In the genomic region with DNA sequence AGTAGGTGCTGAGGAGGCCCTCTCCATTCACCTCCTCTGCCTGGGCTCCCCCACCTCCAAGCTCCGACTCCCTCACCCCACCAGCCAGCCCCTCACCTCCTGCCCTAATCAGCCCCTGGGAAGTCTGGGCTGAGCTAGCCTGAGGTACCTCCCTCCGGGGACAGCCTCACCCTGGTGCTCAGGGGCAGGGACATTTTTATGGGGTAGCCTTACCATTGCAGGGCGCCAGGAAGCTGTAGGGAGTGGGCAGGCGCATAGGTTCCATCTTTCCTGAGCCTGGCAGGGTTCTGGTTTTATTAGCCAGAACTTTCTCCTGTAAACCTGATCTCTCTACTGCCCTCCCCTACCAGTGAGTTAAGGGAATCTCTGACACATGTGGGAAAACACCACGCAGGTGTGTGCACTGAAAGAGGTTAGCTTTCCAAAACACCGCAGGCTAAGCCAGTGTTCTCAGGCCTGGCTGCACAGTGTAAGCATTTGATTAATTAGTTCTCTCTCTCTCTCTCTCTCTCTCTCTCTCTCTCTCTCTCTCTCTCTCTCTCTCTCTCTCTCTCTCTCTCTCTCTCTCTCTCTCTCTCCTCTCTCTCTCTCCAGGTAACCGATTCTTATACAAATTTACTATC, we compare ENCODE assay signal across 23 mouse cellular contexts. TPM values are rescaled to one million over a fixed set of nuclear protein-coding genes. Genes with fewer than 3 reads are reported as not detected.
DNase-seq lines count a peak whose midpoint lies in the region; ATAC-seq lines count a peak whose summit lies in the region.
"Had no signal": no experiment of that assay in that cellular context is flagged by ENCODE, and none has a peak within 500 bp of the region (broad histone marks: within the 10 kb centered on the region; RNA-seq: fewer than 3 reads in every experiment).

No protein-coding gene starts in this region.

- WGBS in kidney, embryonic 14.5 days = 39% methylated on average over 7 of the region's 7 CpGs
- 77% methylated on average over 7 of the region's 7 CpGs for WGBS in embryonic facial prominence, embryonic 10.5 days

- ATAC-seq in kidney, embryonic 14.5 days (ENCODE audit: low FRiP score, low TSS enrichment) = peak; percentile 65
- ATAC-seq: forebrain, embryonic 13.5 days had no signal

- peak overlapping the region; percentile 62 for H3K27ac ChIP-seq in kidney, embryonic 14.5 days (ENCODE audit: low read depth, low read length)
- H3K27ac ChIP-seq in embryonic facial prominence, embryonic 10.5 days (replicated peaks) = peak overlapping the region; percentile 7; the same call in 1 of the 2 replicates
- H3K27ac ChIP-seq: forebrain, embryonic 13.5 days; gastrocnemius, adult 2 months; heart, embryonic 10.5 days; hindbrain, embryonic 14.5 days had no signal

- no peak overlapping the region for H3K4me2 ChIP-seq in kidney, embryonic 14.5 days (replicated peaks; ENCODE audit: low read depth, low read length)
- H3K4me2 ChIP-seq: embryonic facial prominence, embryonic 12.5 days; forebrain, embryonic 13.5 days; hindbrain, embryonic 14.5 days had no signal

- no peak overlapping the region for H3K9ac ChIP-seq in kidney, embryonic 14.5 days (ENCODE audit: low read depth, low read length)
- H3K9ac ChIP-seq: embryonic facial prominence, embryonic 12.5 days; forebrain, embryonic 13.5 days; hindbrain, embryonic 14.5 days had no signal

- no peaks in the 10 kb centered on the region for H3K9me3 ChIP-seq in kidney, embryonic 14.5 days (ENCODE audit: control insufficient read depth, low read length)
- no peaks in the 10 kb centered on the region for H3K9me3 ChIP-seq in embryonic facial prominence, embryonic 10.5 days
- H3K9me3 ChIP-seq: embryonic facial prominence, embryonic 12.5 days; forebrain, embryonic 13.5 days; G1E; heart, embryonic 10.5 days had no signal

- H3K4me3 ChIP-seq in kidney, embryonic 14.5 days (ENCODE audit: low read length) = no peak overlapping the region
- no peak overlapping the region for H3K4me3 ChIP-seq in embryonic facial prominence, embryonic 10.5 days
- H3K4me3 ChIP-seq: embryonic facial prominence, embryonic 12.5 days; forebrain, embryonic 13.5 days; gastrocnemius, adult 2 months; heart, embryonic 10.5 days had no signal

- no peaks in the 10 kb centered on the region for H3K36me3 ChIP-seq in kidney, embryonic 14.5 days (ENCODE audit: control insufficient read depth, insufficient read depth, low read length)
- no peaks in the 10 kb centered on the region for H3K36me3 ChIP-seq in embryonic facial prominence, embryonic 10.5 days (replicated peaks)
- H3K36me3 ChIP-seq: embryonic facial prominence, embryonic 12.5 days; G1E; heart, embryonic 10.5 days had no signal

- intact Hi-C loops in gastrocnemius, postnatal 14 days (cut with DNase I; ENCODE audit: low total_unique reads) = no loop called here

- no peak for DNase-seq in kidney, postnatal 10 days
- DNase-seq in kidney, postnatal 14 days = peak; percentile 41
- no peak for DNase-seq in kidney, adult 9 months
- no peak for DNase-seq in embryonic facial prominence, embryonic 10.5 days (ENCODE audit: low spot score)
- peak; percentile 30 to 59 for DNase-seq in kidney, postnatal 25 days
- no peak for DNase-seq in spleen, adult 12 weeks (ENCODE audit: low spot score)
- no peak for DNase-seq in gastrocnemius, postnatal 14 days
- DNase-seq: adrenal gland, postnatal 10 days; cerebellum, adult 11 months; cerebellum, adult 8-10 months; cerebellum, postnatal 14 days; embryo, embryonic 11 days; gastrocnemius, adult 2 months; gastrocnemius, postnatal 36 days; heart, adult 11 months; heart, postnatal 10 days; heart, postnatal 4 days had no signal

- 0 out of 2 replicates have a peak, but pooled peaks cover 6% of the 10 kb centered on the region for H3K4me1 ChIP-seq in kidney, embryonic 14.5 days (ENCODE audit: control insufficient read depth, insufficient read depth, low read length)
- peaks cover 31% of the 10 kb centered on the region for H3K4me1 ChIP-seq in embryonic facial prominence, embryonic 10.5 days
- H3K4me1 ChIP-seq: forebrain, embryonic 13.5 days had no signal

- no peaks in the 10 kb centered on the region for H3K27me3 ChIP-seq in kidney, embryonic 14.5 days (ENCODE audit: control insufficient read depth, insufficient read depth, low read length)
- no peaks in the 10 kb centered on the region for H3K27me3 ChIP-seq in embryonic facial prominence, embryonic 10.5 days (replicated peaks; ENCODE audit: low read depth, poor library complexity, severe bottlenecking)
- H3K27me3 ChIP-seq: embryonic facial prominence, embryonic 12.5 days; forebrain, embryonic 13.5 days had no signal

RNA-seq across cellular contexts. Expression of gene Rab11fip4, which starts 38.9 kb away (rescaled TPM):
- 4.8 and 7.1 TPM in 2 replicates for polyA plus RNA-seq in kidney, embryonic 14.5 days (2014; fragmentation: Nextera tagmentation; extraction: Ambion mirVana)
- 15.8 and 16.3 TPM in 2 replicates for polyA plus RNA-seq in embryonic facial prominence, embryonic 10.5 days (2016; fragmentation: Nextera tagmentation; extraction: Ambion mirVana)
- total RNA-seq in gastrocnemius, postnatal 14 days (2021) = 1 to 10 TPM in 1 of 2 experiments, under 1 TPM in 1; 0.74 to 1.6 TPM
- polyA plus RNA-seq: G1E had no signal

Comparison
In these comparisons a context has a peak if more than half of its experiments do, and no peak if none do; other contexts are left out.
1. DNase-seq: peak in kidney, postnatal 14 days (single experiment) and kidney, postnatal 25 days (2 of 2); none in kidney, postnatal 10 days (single experiment), kidney, adult 9 months (single experiment), embryonic facial prominence, embryonic 10.5 days (single experiment), spleen, adult 12 weeks (single experiment) and gastrocnemius, postnatal 14 days (single experiment).